Mouse (Mus musculus) neutrophil, adult 65 days (primary cell): ENCODE measurements around the gene Nol10. TPM values are rescaled to one million over a fixed set of nuclear protein-coding genes. Genes with fewer than 3 reads are reported as not detected.

Experiments used
- total RNA-seq: library from RNA; stranded (reverse); gene quantifications from 2 replicates; pipeline ENCODE4 v1.2.4, GENCODE M21; 2023

Nol10 gene
- total RNA-seq = 4.9 and 6.8 TPM in 2 replicates

DNA sequence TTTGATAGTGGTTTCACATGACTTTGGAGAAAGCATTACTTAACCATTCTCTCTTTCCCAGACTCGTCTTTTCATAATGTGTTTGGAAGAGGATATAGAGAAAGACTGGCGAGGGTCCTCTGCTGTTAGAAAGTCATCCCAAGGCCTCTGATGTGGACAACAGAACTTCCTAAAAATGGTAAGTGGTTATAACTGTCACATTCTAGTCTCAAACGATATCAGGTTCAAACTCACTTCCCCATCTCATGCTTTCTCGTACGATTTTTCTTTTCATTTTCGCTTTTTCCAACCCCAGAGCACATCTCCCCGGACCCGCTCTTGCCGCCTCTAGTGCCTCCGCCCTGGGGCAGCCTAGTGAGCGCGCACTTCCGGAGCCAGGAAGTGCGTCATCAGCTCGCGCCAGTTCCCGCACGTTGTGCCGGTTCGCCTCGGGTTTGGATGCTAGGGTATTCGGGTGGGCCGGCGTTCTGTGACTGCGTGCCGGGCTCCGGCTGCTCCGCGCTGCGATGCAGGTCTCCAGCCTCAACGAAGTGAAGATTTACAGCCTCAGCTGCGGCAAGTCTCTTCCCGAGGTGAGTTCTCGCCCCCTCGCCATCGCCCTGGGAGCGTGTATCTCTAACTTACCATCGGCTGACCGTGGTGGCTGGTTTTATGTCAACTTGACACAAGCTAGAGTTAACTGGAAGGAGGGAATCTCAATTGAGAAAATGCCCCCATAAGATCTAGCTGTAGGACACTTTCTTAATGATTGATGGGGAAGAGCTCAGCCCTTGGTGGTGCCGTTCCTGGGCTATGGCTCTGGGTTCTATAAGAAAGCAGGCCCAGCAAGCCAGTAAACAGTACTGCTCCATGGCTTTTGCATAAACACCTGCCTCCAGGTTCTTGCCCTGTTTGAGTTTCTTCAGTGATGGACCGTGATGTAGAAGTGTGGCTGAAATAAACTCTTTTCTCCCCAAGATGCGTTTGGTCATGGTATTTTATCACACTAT, at the start of gene Nol10:
Gene Nol10, plus strand, starts transcription at position 411 of the 989 bp plus-strand sequence.

DNA sequence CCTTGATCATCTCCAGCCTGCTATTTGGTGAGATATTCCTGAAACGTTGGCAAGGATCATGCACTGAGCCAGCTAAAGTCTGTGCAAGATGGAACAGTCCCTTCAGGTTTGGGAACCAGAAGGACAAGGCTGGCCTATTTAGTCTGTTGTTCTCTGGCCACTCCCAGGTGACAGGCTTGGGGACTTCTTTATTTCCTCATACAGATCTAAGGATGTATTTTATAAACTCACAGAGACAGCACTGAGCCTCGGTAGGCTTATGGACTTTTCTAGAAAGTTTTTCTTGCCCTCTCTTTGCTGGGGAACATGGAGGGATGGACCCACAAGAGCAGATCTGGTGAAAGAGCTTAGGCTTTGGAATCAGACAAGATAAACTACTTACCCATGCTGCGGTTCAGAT, 19.0 kb upstream of the Nol10 start, which contains the start of gene Atp6v1c2:
Gene Atp6v1c2, minus strand, starts transcription at position 101 of the 400 bp plus-strand sequence.

Other genes starting within 250 kb of the Nol10 start
- not detected in 2 replicates for gene Kcnf1, start 171.6 kb upstream of the Nol10 start, total RNA-seq
- gene Pdia6, start 81.9 kb upstream of the Nol10 start, total RNA-seq = 91.7 and 107 TPM in 2 replicates
- gene Atp6v1c2, start 19.1 kb upstream of the Nol10 start, total RNA-seq = not detected in 2 replicates
- gene Odc1, start 196.3 kb downstream of the Nol10 start, total RNA-seq = 111 and 147 TPM in 2 replicates